Comparison of ENCODE assay signal across 9 mouse cellular contexts in genomic region chr3:156559441-156559825, GRCm38 (mm10). TPM values are rescaled to one million over a fixed set of nuclear protein-coding genes. Genes with fewer than 3 reads are reported as not detected.
A peak's percentile ranks its signal among the peaks of the same experiment; 100 is the strongest.
DNase-seq lines count a peak whose midpoint lies in the region; ATAC-seq lines count a peak whose summit lies in the region.
"Had no signal": no experiment of that assay in that cellular context is flagged by ENCODE, and none has a peak within 500 bp of the region (broad histone marks: within the 10 kb centered on the region; RNA-seq: fewer than 3 reads in every experiment).

No protein-coding gene starts in this region.

- peak overlapping the region; percentile 74; the same call in 1 of the 2 replicates for H3K4me2 ChIP-seq in neural tube, embryonic 11.5 days (ENCODE audit: low read depth)
- H3K4me2 ChIP-seq in midbrain, embryonic 11.5 days = peak overlapping the region; percentile 60

- 0 out of 2 replicates have a peak, but pooled peaks cover 2% of the 10 kb centered on the region for H3K27me3 ChIP-seq in neural tube, embryonic 11.5 days (ENCODE audit: control insufficient read depth, insufficient read depth, low read length)
- H3K27me3 ChIP-seq in midbrain, embryonic 11.5 days (ENCODE audit: control insufficient read depth, insufficient read depth, low read length) = no peaks in the 10 kb centered on the region; the same call in 1 of the 2 replicates

- no peaks in the 10 kb centered on the region for H3K9me3 ChIP-seq in neural tube, embryonic 11.5 days (ENCODE audit: control insufficient read depth, low read length)
- H3K9me3 ChIP-seq in midbrain, embryonic 11.5 days (ENCODE audit: control insufficient read depth, low read length) = no peaks in the 10 kb centered on the region
- H3K9me3 ChIP-seq: heart, embryonic 12.5 days had no signal

- H3K36me3 ChIP-seq in neural tube, embryonic 11.5 days (ENCODE audit: control insufficient read depth, insufficient read depth, low read length) = no peaks in the 10 kb centered on the region
- no peaks in the 10 kb centered on the region for H3K36me3 ChIP-seq in midbrain, embryonic 11.5 days (ENCODE audit: control insufficient read depth, insufficient read depth, low read length)
- H3K36me3 ChIP-seq: heart, embryonic 12.5 days had no signal

- H3K27ac ChIP-seq in neural tube, embryonic 11.5 days (ENCODE audit: low read depth, low read length) = no peak overlapping the region
- no peak overlapping the region for H3K27ac ChIP-seq in midbrain, embryonic 11.5 days (ENCODE audit: low read depth, low read length)

- peak; percentile 32 for DNase-seq in cerebellum, adult 11 months
- DNase-seq in neural tube, embryonic 11.5 days (ENCODE audit: low spot score) = peak; percentile 12
- no peak for DNase-seq in neural tube, embryonic 10.5 days (ENCODE audit: extremely low spot score, low spot score)
- DNase-seq in midbrain, embryonic 11.5 days (ENCODE audit: low spot score, missing footprints) = no peak
- DNase-seq in adrenal gland, postnatal 10 days = no peak
- no peak for DNase-seq in urinary bladder, postnatal 10 days (ENCODE audit: low spot score)

- no peaks in the 10 kb centered on the region for H3K4me1 ChIP-seq in neural tube, embryonic 11.5 days (ENCODE audit: control insufficient read depth, insufficient read depth, low read length)
- H3K4me1 ChIP-seq in midbrain, embryonic 11.5 days (ENCODE audit: control insufficient read depth, insufficient read depth, low read length) = peaks cover 11% of the 10 kb centered on the region

- ATAC-seq in cerebellum, adult (ENCODE audit: insufficient number of reproducible peaks, low FRiP score, low TSS enrichment) = no peak
- ATAC-seq in neural tube, embryonic 11.5 days (ENCODE audit: insufficient read depth, low FRiP score, low TSS enrichment) = no peak
- no peak for ATAC-seq in midbrain, embryonic 11.5 days (ENCODE audit: low FRiP score)
- ATAC-seq in megakaryocyte, adult 5-6 weeks (ENCODE audit: poor library complexity, severe bottlenecking) = no peak

- 0 out of 2 replicates have a peak overlapping the region, but pooled peaks have one; percentile 45 for H3K4me3 ChIP-seq in neural tube, embryonic 11.5 days (ENCODE audit: low read depth, low read length)
- peak overlapping the region; percentile 47; the same call in 1 of the 2 replicates for H3K4me3 ChIP-seq in midbrain, embryonic 11.5 days (ENCODE audit: low read depth, low read length)

- no peak overlapping the region for H3K9ac ChIP-seq in neural tube, embryonic 11.5 days (ENCODE audit: low read length)
- no peak overlapping the region for H3K9ac ChIP-seq in midbrain, embryonic 11.5 days (ENCODE audit: low read length)
- H3K9ac ChIP-seq: heart, embryonic 12.5 days had no signal

- 30% methylated on average over 8 of the region's 8 CpGs for WGBS in neural tube, embryonic 11.5 days
- WGBS in midbrain, embryonic 11.5 days = 21% methylated on average over 8 of the region's 8 CpGs

RNA-seq across cellular contexts. Expression of gene Negr1, which starts 2.2 kb away (rescaled TPM):
- 4.1 and 4.2 TPM in 2 replicates for polyA plus RNA-seq in neural tube, embryonic 11.5 days (2014; fragmentation: Nextera tagmentation; extraction: Ambion mirVana)
- polyA plus RNA-seq in midbrain, embryonic 11.5 days (2014; fragmentation: Nextera tagmentation; extraction: Ambion mirVana) = 4.1 and 4.4 TPM in 2 replicates
- total RNA-seq in adrenal gland, postnatal 10 days (2021) = 1 to 10 TPM; 6.7 to 7.9 TPM
- total RNA-seq in megakaryocyte, adult 5-6 weeks (2015) = 0.05 and 0.18 TPM in 2 replicates
- 0.04 and 0.62 TPM in 2 replicates for total RNA-seq in megakaryocyte, adult 5-6 weeks (2017)

Comparison
In these comparisons a context has a peak if more than half of its experiments do, and no peak if none do; other contexts are left out.
1. DNase-seq: peak in cerebellum, adult 11 months (single experiment) and neural tube, embryonic 11.5 days (single experiment); none in neural tube, embryonic 10.5 days (single experiment), midbrain, embryonic 11.5 days (single experiment), adrenal gland, postnatal 10 days (single experiment) and urinary bladder, postnatal 10 days (single experiment).
2. RNA of gene Negr1, which starts 2.2 kb away (total RNA-seq): 6.7 to 7.9 TPM in adrenal gland, postnatal 10 days; 0.04 to 0.62 TPM in megakaryocyte, adult 5-6 weeks; every median in the first group is over 4 times any median in the second.